Mouse (Mus musculus): ENCODE measurements around the gene Olfr1174-ps.

The Olfr1174-ps gene

GRCm38 (mm10) chr2:88315035-88315434 lies at the start of gene Olfr1174-ps:
Olfr1174-ps (minus strand) TSS chr2:88315135.
- DNase-seq, result no peak

DNA sequence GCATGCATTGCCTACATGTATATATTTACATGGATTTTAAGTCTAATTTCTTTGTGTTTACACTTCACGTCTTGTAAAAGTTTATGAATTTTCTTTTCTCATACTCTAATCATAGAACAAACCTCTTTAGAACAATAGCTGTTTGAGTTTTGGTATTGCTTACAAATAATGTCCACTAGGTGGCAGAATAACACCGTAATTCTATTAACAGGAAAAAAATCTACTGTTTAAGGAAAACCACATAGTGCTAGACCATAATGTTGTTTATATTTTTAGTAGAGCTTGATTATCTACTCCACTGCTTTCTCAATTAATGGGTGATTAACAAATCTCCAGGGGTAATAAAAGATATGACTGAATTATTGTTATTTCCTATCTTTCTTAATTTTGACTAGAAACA lies 41.4 kb upstream of the Olfr1174-ps start:
- no peak for DNase-seq

DNA sequence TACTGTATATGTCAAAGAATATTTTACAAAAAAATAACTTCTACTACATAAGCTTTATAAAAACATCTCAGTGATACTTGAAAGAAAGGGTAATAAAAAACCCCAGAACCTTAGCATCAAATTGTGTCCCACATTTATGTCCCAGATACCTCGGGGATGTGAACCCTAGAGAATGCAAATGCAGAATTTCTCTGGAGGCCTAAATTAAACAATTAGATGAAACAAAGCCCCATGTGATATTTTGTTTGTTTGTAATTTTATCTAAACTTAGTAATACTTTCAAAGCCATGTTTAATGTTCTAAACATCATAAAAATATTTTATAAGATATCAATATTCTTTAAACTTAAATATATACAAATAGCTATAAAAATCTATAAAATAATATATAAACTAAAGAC lies 31.5 kb upstream of the Olfr1174-ps start, which contains the start of gene Olfr1177-ps:
TSS of gene Olfr1177-ps (minus strand) at position 101 of the 400 bp plus-strand sequence.
- no peak for DNase-seq

DNA sequence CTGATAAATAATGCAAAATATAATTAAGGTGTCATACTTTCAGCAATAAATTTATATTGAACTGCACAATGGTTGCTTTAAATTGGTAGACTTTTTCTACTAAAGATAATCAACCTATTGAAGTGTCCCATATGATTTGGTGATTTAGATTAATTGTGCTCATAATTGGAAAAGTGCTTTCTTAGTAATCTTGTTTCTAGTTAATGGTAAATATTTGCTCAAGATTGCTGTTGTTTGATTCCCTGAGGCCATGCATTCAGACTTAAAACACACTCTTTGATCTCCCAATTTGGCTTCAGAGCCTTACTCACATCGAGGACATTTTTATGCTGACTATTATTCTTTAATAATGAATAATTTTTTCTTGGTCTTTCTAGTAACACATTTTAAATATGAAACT lies 21.5 kb upstream of the Olfr1174-ps start, which contains the start of gene Olfr1176:
TSS of gene Olfr1176 (plus strand) at position 301 of the 400 bp plus-strand sequence.
- no peak for DNase-seq

GRCm38 (mm10) chr2:88327115-88327514 lies 12.2 kb upstream of the Olfr1174-ps start, which contains the start of gene Olfr1175-ps:
Olfr1175-ps (minus strand) TSS chr2:88327215.
- DNase-seq, result no peak

- no peak for DNase-seq
Measured at GRCm38 (mm10) chr2:88279775-88280174, 35.2 kb downstream of the Olfr1174-ps start, which contains the start of gene Olfr1173. Olfr1173 (minus strand) TSS chr2:88279875.
